Mouse (Mus musculus): ENCODE data around the gene Snrpa1.

The Snrpa1 gene

GRCm38 (mm10) chr7:66079364-66080230 lies 20.8 kb downstream of the Snrpa1 start, which contains the start of gene Selenos:
Selenos (plus strand) TSS chr7:66079649.
- DNase-seq = peak; percentile 99

GRCm38 (mm10) chr7:66080231-66080613 lies 21.4 kb downstream of the Snrpa1 start:
- DNase-seq = no peak

- DNase-seq = peak; percentile 58
Measured at GRCm38 (mm10) chr7:66083757-66084156, 25.0 kb downstream of the Snrpa1 start.

GRCm38 (mm10) chr7:66084546-66084945 lies 25.7 kb downstream of the Snrpa1 start:
- no peak for DNase-seq

- DNase-seq = no peak
Measured at GRCm38 (mm10) chr7:66087652-66088051, 28.8 kb downstream of the Snrpa1 start.

GRCm38 (mm10) chr7:66088077-66088476 lies 29.3 kb downstream of the Snrpa1 start:
- DNase-seq = no peak

- no peak for DNase-seq
Measured at GRCm38 (mm10) chr7:66090676-66091190, 31.9 kb downstream of the Snrpa1 start.

GRCm38 (mm10) chr7:66091553-66091952 lies 32.8 kb downstream of the Snrpa1 start:
- DNase-seq = no peak

- no peak for DNase-seq
Measured at GRCm38 (mm10) chr7:66092656-66093055, 33.9 kb downstream of the Snrpa1 start.

- DNase-seq = no peak
Measured at GRCm38 (mm10) chr7:66094141-66094540, 35.3 kb downstream of the Snrpa1 start.

- DNase-seq = no peak
Measured at GRCm38 (mm10) chr7:66098803-66099202, 40.0 kb downstream of the Snrpa1 start.

GRCm38 (mm10) chr7:66101866-66102265 lies 43.1 kb downstream of the Snrpa1 start:
- peak; percentile 71 for DNase-seq

GRCm38 (mm10) chr7:66104531-66104930 lies 45.7 kb downstream of the Snrpa1 start:
- DNase-seq = no peak

GRCm38 (mm10) chr7:66105771-66106170 lies 47.0 kb downstream of the Snrpa1 start:
- DNase-seq = no peak

GRCm38 (mm10) chr7:66106581-66107056 lies 47.8 kb downstream of the Snrpa1 start:
- peak; percentile 78 for DNase-seq

GRCm38 (mm10) chr7:66107206-66107605 lies 48.4 kb downstream of the Snrpa1 start:
- DNase-seq = no peak

- DNase-seq = peak; percentile 69
Measured at GRCm38 (mm10) chr7:66107930-66108329, 49.1 kb downstream of the Snrpa1 start.

- DNase-seq = peak; percentile 90
Measured at GRCm38 (mm10) chr7:66108961-66109854, 50.4 kb downstream of the Snrpa1 start, which contains the start of gene Chsy1. Chsy1 (plus strand) TSS chr7:66109515.

- peak; percentile 30 for DNase-seq
Measured at GRCm38 (mm10) chr7:66109855-66110635, 51.2 kb downstream of the Snrpa1 start.

- peak; percentile 45 for DNase-seq
Measured at GRCm38 (mm10) chr7:66110636-66111112, 51.9 kb downstream of the Snrpa1 start.

- no peak for DNase-seq
Measured at GRCm38 (mm10) chr7:66111211-66111610, 52.4 kb downstream of the Snrpa1 start.

- no peak for DNase-seq
Measured at GRCm38 (mm10) chr7:66113561-66113960, 54.8 kb downstream of the Snrpa1 start.

Measured in lung, postnatal 36 days (tissue).